ENCODE assay signal across 8 mouse cellular contexts in the genomic region with DNA sequence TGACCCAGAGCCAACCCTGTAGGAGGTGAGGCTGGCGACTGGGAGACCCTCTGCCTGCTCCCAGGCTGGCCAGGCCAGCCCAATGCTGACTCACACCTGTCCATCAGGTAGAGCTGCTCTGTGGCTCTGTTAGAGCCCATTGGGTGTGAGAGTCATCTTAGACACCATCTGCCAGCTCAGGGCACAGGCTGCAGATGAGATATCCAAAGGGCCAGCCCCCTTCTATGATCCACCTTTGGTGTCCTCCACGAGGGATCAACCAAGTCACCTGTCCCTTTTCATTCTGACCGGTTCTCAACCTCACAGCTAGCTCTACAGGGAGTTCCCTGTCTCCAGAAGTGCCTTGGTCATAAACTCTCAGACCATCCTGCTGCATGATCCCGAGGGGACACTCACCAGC. TPM values are rescaled to one million over a fixed set of nuclear protein-coding genes. Genes with fewer than 3 reads are reported as not detected.
DNase-seq lines count a peak whose midpoint lies in the region; ATAC-seq lines count a peak whose summit lies in the region.

No protein-coding gene starts in this region.

- H3K27me3 ChIP-seq in lung, embryonic 16.5 days (ENCODE audit: control insufficient read depth, insufficient read depth, low read depth, low read length): no peaks in the 10 kb centered on the region
- H3K27me3 ChIP-seq in intestine, embryonic 15.5 days (replicated peaks): no peaks in the 10 kb centered on the region
- no peaks in the 10 kb centered on the region for H3K27me3 ChIP-seq in neural tube, embryonic 14.5 days (ENCODE audit: control insufficient read depth, insufficient read depth, low read length)

- DNase-seq in cerebellum, adult 11 months: peak; percentile 22
- no peak for DNase-seq in cerebellum, adult 8-10 months
- DNase-seq in lung, postnatal 14 days: no peak
- no peak for DNase-seq in right cerebral cortex, postnatal 36 days (ENCODE audit: low spot score in 2 of 2)
- no peak for DNase-seq in T-cell, adult 2 months (ENCODE audit: low spot score)

- peak overlapping the region; percentile 82 for H3K4me3 ChIP-seq in lung, embryonic 16.5 days (ENCODE audit: low read length)
- H3K4me3 ChIP-seq in intestine, embryonic 15.5 days (replicated peaks): peak overlapping the region; percentile 92
- peak overlapping the region; percentile 84 for H3K4me3 ChIP-seq in neural tube, embryonic 14.5 days (ENCODE audit: low read depth, low read length)

- H3K36me3 ChIP-seq in lung, embryonic 16.5 days (ENCODE audit: control insufficient read depth, insufficient read depth, low read length): peaks cover 34% of the 10 kb centered on the region
- H3K36me3 ChIP-seq in intestine, embryonic 15.5 days: peaks cover 44% of the 10 kb centered on the region
- peaks cover 34% of the 10 kb centered on the region for H3K36me3 ChIP-seq in neural tube, embryonic 14.5 days (ENCODE audit: control insufficient read depth, insufficient read depth, low read length)

- no peak overlapping the region for H3K27ac ChIP-seq in lung, embryonic 16.5 days (ENCODE audit: low read length)
- H3K27ac ChIP-seq in intestine, embryonic 15.5 days: 0 out of 2 replicates have a peak overlapping the region, but pooled peaks have one; percentile 4
- H3K27ac ChIP-seq in neural tube, embryonic 14.5 days (ENCODE audit: low read depth, low read length): no peak overlapping the region

- peaks cover 27% of the 10 kb centered on the region for H3K4me1 ChIP-seq in lung, embryonic 16.5 days (replicated peaks; ENCODE audit: control insufficient read depth, insufficient read depth, low read length)
- H3K4me1 ChIP-seq in intestine, embryonic 15.5 days (replicated peaks): peaks cover 35% of the 10 kb centered on the region
- peaks cover 28% of the 10 kb centered on the region for H3K4me1 ChIP-seq in neural tube, embryonic 14.5 days (ENCODE audit: control insufficient read depth, insufficient read depth, low read length)

- H3K9ac ChIP-seq in lung, embryonic 16.5 days (ENCODE audit: low read length): peak overlapping the region; percentile 91
- peak overlapping the region; percentile 98 for H3K9ac ChIP-seq in intestine, embryonic 15.5 days
- peak overlapping the region; percentile 95 for H3K9ac ChIP-seq in neural tube, embryonic 14.5 days (replicated peaks; ENCODE audit: low read depth, low read length)

- H3K9me3 ChIP-seq in lung, embryonic 16.5 days (ENCODE audit: control insufficient read depth, low read length): no peaks in the 10 kb centered on the region
- H3K9me3 ChIP-seq in intestine, embryonic 15.5 days: no peaks in the 10 kb centered on the region
- H3K9me3 ChIP-seq in neural tube, embryonic 14.5 days (ENCODE audit: control insufficient read depth, low read length): no peaks in the 10 kb centered on the region

- no peak for ATAC-seq in lung, embryonic 16.5 days (ENCODE audit: low read depth)
- no peak for ATAC-seq in intestine, embryonic 15.5 days
- ATAC-seq in neural tube, embryonic 14.5 days (ENCODE audit: low read depth): no peak

- H3K4me2 ChIP-seq in lung, embryonic 16.5 days (ENCODE audit: low read depth, low read length): peak overlapping the region; percentile 78
- peak overlapping the region; percentile 83 for H3K4me2 ChIP-seq in intestine, embryonic 15.5 days (replicated peaks)
- H3K4me2 ChIP-seq in neural tube, embryonic 14.5 days (ENCODE audit: low read depth, low read length): peak overlapping the region; percentile 99

- WGBS in lung, embryonic 16.5 days: 37% methylated on average over 4 of the region's 4 CpGs
- 31% methylated on average over 4 of the region's 4 CpGs for WGBS in intestine, embryonic 15.5 days
- 58% methylated on average over 4 of the region's 4 CpGs for WGBS in neural tube, embryonic 14.5 days

RNA-seq across cellular contexts. Expression of gene Fasn, which starts 2.0 kb away (rescaled TPM):
- polyA plus RNA-seq in lung, embryonic 16.5 days (2015; fragmentation: Nextera tagmentation; extraction: Ambion mirVana): 50.6 and 53.5 TPM in 2 replicates
- polyA plus RNA-seq in intestine, embryonic 15.5 days (2015; fragmentation: Nextera tagmentation; extraction: Ambion mirVana): 48.8 and 54.3 TPM in 2 replicates
- 107 and 117 TPM in 2 replicates for polyA plus RNA-seq in neural tube, embryonic 14.5 days (2014; fragmentation: Nextera tagmentation; extraction: Ambion mirVana)

RNA-seq across cellular contexts. Expression of gene Dus1l, which starts 26.1 kb away (rescaled TPM):
- polyA plus RNA-seq in lung, embryonic 16.5 days (2015; fragmentation: Nextera tagmentation; extraction: Ambion mirVana): 74.0 and 80.9 TPM in 2 replicates
- polyA plus RNA-seq in intestine, embryonic 15.5 days (2015; fragmentation: Nextera tagmentation; extraction: Ambion mirVana): 76.5 and 82.1 TPM in 2 replicates
- polyA plus RNA-seq in neural tube, embryonic 14.5 days (2014; fragmentation: Nextera tagmentation; extraction: Ambion mirVana): 44.8 and 47.8 TPM in 2 replicates

RNA-seq across cellular contexts. Expression of gene Gps1, which starts 38.2 kb away (rescaled TPM):
- polyA plus RNA-seq in lung, embryonic 16.5 days (2015; fragmentation: Nextera tagmentation; extraction: Ambion mirVana): 187 and 188 TPM in 2 replicates
- polyA plus RNA-seq in intestine, embryonic 15.5 days (2015; fragmentation: Nextera tagmentation; extraction: Ambion mirVana): 170 and 184 TPM in 2 replicates
- 302 and 312 TPM in 2 replicates for polyA plus RNA-seq in neural tube, embryonic 14.5 days (2014; fragmentation: Nextera tagmentation; extraction: Ambion mirVana)

RNA-seq across cellular contexts. Expression of gene Rfng, which starts 38.3 kb away (rescaled TPM):
- polyA plus RNA-seq in lung, embryonic 16.5 days (2015; fragmentation: Nextera tagmentation; extraction: Ambion mirVana): 39.3 and 43.0 TPM in 2 replicates
- 33.1 and 36.5 TPM in 2 replicates for polyA plus RNA-seq in intestine, embryonic 15.5 days (2015; fragmentation: Nextera tagmentation; extraction: Ambion mirVana)
- 89.6 and 91.1 TPM in 2 replicates for polyA plus RNA-seq in neural tube, embryonic 14.5 days (2014; fragmentation: Nextera tagmentation; extraction: Ambion mirVana)

RNA-seq across cellular contexts. Expression of gene Hmga1b, which starts 59.7 kb away (rescaled TPM):
- polyA plus RNA-seq in lung, embryonic 16.5 days (2015; fragmentation: Nextera tagmentation; extraction: Ambion mirVana): 3.9 and 5.0 TPM in 2 replicates
- polyA plus RNA-seq in intestine, embryonic 15.5 days (2015; fragmentation: Nextera tagmentation; extraction: Ambion mirVana): 6.8 and 10.3 TPM in 2 replicates
- 0.52 and 2.1 TPM in 2 replicates for polyA plus RNA-seq in neural tube, embryonic 14.5 days (2014; fragmentation: Nextera tagmentation; extraction: Ambion mirVana)
